Mouse (Mus musculus) hindbrain, embryonic 13.5 days (tissue): ENCODE measurements around the gene Ift57. TPM values are rescaled to one million over a fixed set of nuclear protein-coding genes. Genes with fewer than 3 reads are reported as not detected.
A peak's percentile ranks its signal among the peaks of the same experiment; 100 is the strongest.

ENCODE experiments used
- ATAC-seq: fragments of 200-750 bp; cut with Nextera tagmentation; 2 replicates; pipeline ENCODE4 v1.8.0; 2017; ENCODE audit warnings: moderate TSS enrichment; ENCODE audit not compliant: low FRiP score
- H3K27ac ChIP-seq: fragments of 300-500 bp; sonication (generic); 2 replicates; pipeline ENCODE4 v1.5.1; 2015; ENCODE audit warnings: inconsistent platforms, mild to moderate bottlenecking, moderate library complexity
- H3K27me3 ChIP-seq: fragments of 300-500 bp; sonication (generic); 2 replicates; pipeline ENCODE4 v1.6.1; 2015; ENCODE audit warnings: mild to moderate bottlenecking, inconsistent platforms
- H3K36me3 ChIP-seq: fragments of 300-500 bp; sonication (generic); 2 replicates; pipeline ENCODE4 v1.6.1; 2015; ENCODE audit warnings: mild to moderate bottlenecking, inconsistent platforms
- H3K4me1 ChIP-seq: fragments of 300-500 bp; sonication (generic); replicated peaks from 2 replicates; pipeline ENCODE4 v1.6.1; 2015; ENCODE audit warnings: inconsistent platforms
- H3K4me2 ChIP-seq: fragments of 300-500 bp; sonication (generic); 2 replicates; pipeline ENCODE4 v1.6.1; 2015; ENCODE audit warnings: inconsistent platforms, mild to moderate bottlenecking, moderate library complexity
- H3K4me3 ChIP-seq: fragments of 300-500 bp; sonication (generic); 2 replicates; pipeline ENCODE4 v1.5.1; 2015; ENCODE audit warnings: mild to moderate bottlenecking, inconsistent platforms
- H3K9ac ChIP-seq: fragments of 300-500 bp; sonication (generic); 2 replicates; pipeline ENCODE4 v1.6.1; 2015; ENCODE audit warnings: mild to moderate bottlenecking, inconsistent platforms
- H3K9me3 ChIP-seq: fragments of 300-500 bp; sonication (generic); 2 replicates; pipeline ENCODE4 v1.6.1; 2016; ENCODE audit warnings: inconsistent platforms
- WGBS: fragments of 180-500 bp; shearing (Covaris S2); methylation state at CpG from one replicate; pipeline ENCODE4 v1.1.7; 2015; 5-methylcytosine and 5-hydroxymethylcytosine counted together
- polyA plus RNA-seq: library from polyadenylated mRNA; unstranded; fragments of >200 nt; fragmentation: Nextera tagmentation; extraction: Ambion mirVana; gene quantifications from 2 replicates; pipeline ENCODE4 v1.2.1, GENCODE M21; 2015

The Ift57 gene
- 41.5 and 43.5 TPM in 2 replicates for polyA plus RNA-seq

DNA sequence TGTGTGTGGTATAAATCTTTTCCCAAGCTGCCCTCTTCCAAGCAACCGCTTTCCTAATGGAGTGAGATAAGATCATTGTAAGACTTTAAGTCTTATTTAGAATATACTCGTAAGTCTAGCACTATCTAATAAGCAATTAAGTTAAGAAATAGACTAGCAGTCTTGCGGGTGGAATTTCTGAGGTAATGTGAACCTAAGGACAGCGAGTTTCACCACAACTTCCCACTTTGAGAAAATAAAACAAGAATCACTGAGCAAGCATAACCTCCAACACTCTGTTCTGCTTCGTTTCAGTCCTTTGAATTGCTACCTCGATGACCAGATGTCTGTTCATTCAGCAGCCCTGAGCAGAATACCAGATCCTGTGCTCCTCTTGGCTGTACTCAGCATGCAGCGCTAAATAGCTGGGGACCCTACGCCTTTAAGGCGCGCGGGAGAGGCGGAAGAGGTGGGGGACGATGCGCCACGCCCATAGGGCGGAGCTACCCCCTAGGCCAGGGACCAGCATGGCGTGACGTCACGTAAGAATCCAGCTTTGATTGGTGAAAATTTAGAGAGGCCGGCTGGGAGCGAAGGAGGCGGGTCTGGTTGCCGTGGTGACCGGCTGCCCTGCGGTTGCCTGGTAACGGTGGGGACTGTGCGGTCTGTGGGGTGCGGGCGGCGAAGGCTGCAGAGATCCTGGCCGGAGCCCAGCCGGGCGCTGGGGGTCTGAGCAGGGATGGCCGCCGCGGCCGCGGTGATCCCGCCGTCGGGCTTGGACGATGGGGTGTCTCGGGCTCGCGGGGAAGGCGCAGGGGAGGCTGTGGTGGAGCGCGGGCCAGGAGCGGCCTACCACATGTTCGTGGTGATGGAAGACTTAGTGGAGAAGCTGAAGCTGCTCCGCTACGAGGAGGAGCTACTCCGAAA, at the start of gene Ift57:
Gene Ift57 (plus strand): TSS at position 614 of the 906 bp plus-strand sequence.
- Histone ChIP-seq H3K27ac (peak within 1 kb of the TSS; percentile 85), H3K36me3 (no peaks in the 10 kb centered on the region), H3K4me3 (peak within 1 kb of the TSS; percentile 71), H3K27me3 (no peaks in the 10 kb centered on the region), H3K4me1 (peaks cover 27% of the 10 kb centered on the region), H3K4me2 (peak within 1 kb of the TSS; percentile 72), H3K9me3 (no peaks in the 10 kb centered on the region), H3K9ac (peak within 1 kb of the TSS; percentile 78)
- peak; percentile 100 for ATAC-seq
- 3% methylated on average over 52 of the region's 53 CpGs for WGBS

DNA sequence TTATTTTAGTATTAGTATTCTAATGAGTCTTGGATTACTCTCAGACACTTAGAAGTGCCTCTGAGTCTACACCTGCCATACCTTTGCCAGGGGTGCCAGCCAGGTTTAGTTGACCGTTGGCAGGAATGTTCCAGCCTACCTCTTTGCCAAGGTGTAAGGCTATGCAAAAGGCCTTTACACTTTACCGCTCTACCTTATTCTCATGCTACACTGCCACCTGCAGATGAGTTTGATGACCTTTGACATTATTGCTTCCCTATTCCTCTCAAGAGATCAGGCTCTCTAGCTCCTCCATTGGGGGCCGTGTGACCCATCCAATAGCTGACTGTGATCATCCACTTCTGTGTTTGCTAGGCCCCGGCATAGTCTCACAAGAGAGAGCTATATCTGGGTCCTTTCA, 41.9 kb upstream of the Ift57 start:
- Histone ChIP-seq H3K27me3 (no peaks in the 10 kb centered on the region), H3K4me3 (no peak overlapping the region), H3K4me1 (no peaks in the 10 kb centered on the region), H3K4me2 (no peak overlapping the region), H3K36me3 (no peaks in the 10 kb centered on the region), H3K9ac (no peak overlapping the region), H3K27ac (no peak overlapping the region), H3K9me3 (no peaks in the 10 kb centered on the region)
- 89% methylated on average over 4 of the region's 4 CpGs for WGBS
- ATAC-seq = no peak

DNA sequence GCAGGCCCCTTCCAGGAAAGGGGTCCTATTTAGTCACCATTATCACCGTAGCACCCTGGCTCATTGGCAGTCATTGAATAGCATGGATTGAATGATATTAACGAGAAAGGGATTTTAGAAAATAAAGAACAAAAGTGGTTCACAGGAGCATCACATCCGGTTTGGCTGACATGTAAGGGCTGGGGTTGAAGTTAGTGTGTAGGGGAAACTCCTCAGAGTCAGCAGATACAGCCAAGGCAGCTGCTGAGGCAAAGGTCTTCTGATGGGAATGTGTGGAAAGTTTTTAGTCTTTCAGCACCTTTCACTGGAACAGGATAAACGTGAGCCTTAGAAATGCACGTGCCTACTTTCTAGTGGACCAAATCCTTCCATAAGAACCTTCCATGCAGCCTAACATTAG, 41.0 kb upstream of the Ift57 start:
- H3K36me3 ChIP-seq = no peaks in the 10 kb centered on the region
- no peak for ATAC-seq
- H3K9ac ChIP-seq = no peak overlapping the region
- H3K27me3 ChIP-seq = no peaks in the 10 kb centered on the region
- no peak overlapping the region for H3K4me2 ChIP-seq
- H3K27ac ChIP-seq = no peak overlapping the region
- WGBS = 79% methylated on average over 5 of the region's 5 CpGs
- H3K4me1 ChIP-seq = no peaks in the 10 kb centered on the region
- no peak overlapping the region for H3K4me3 ChIP-seq
- H3K9me3 ChIP-seq = no peaks in the 10 kb centered on the region

DNA sequence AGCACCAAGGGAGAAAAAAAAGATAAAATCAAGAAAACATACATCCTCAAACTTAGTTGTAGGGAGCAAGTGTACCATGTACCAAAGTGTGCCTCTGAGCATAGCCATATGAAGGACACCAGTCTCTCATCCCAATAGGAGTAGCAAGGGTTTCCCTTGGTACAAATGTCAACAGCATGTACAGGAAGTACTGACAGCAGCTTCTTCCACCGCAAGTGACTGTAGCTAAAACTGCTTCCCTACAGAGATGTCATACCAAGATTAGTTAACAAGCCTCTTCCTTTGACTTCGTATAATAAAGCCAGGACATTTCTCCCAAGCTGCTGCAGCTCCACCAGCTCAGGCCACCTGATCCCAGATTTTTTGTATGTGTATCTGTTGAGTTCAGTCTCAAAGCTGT, 39.9 kb upstream of the Ift57 start:
- Histone ChIP-seq H3K27me3 (no peaks in the 10 kb centered on the region), H3K4me3 (no peak overlapping the region), H3K9me3 (no peaks in the 10 kb centered on the region), H3K36me3 (no peaks in the 10 kb centered on the region), H3K9ac (no peak overlapping the region), H3K4me2 (no peak overlapping the region), H3K4me1 (no peaks in the 10 kb centered on the region), H3K27ac (no peak overlapping the region)
- ATAC-seq = no peak
- 79% methylated on average over 2 of the region's 2 CpGs for WGBS

DNA sequence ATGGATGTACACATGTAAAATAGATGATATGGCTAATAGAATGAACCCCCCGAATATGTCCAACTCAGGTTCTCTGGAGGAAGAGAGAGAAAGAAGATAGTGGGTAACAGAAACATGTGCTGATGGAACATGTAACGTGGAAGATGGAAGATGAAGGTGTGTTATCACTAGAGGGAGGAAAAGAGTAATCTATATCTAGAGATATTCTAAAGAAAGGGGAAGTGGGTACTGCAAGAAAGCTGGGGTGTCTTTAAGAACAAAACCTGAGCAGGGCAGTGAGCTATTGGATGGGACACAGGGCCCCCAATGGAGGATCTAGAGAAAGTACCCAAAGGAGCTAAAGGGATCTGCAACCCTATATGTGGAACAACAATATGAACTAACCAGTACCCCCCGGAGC, 38.9 kb upstream of the Ift57 start:
- Histone ChIP-seq H3K4me3 (no peak overlapping the region), H3K4me1 (no peaks in the 10 kb centered on the region), H3K9ac (no peak overlapping the region), H3K4me2 (no peak overlapping the region), H3K27me3 (no peaks in the 10 kb centered on the region), H3K36me3 (no peaks in the 10 kb centered on the region), H3K27ac (no peak overlapping the region), H3K9me3 (no peaks in the 10 kb centered on the region)
- no peak for ATAC-seq
- WGBS = 96% methylated on average over 3 of the region's 3 CpGs

DNA sequence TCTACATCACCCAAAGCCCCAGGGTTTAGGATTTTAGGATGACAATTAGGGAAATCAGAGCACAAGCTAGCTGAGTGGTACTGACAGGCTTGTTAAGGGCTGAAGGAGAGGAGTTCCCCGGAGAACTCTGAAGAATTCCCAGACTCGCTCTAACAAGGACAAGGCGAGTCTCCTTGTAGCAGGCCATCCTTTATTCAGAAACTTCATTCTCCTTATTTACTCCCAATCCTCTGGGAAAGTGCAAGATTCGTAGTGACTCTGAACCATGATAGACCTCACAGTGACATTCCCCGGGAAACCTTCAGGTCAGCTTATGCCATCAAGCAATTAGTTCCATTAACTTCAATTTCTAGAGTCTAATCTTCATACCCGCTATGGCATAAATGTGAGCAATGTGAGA, 36.8 kb upstream of the Ift57 start:
- H3K9ac ChIP-seq = no peak overlapping the region
- WGBS = 89% methylated on average over 6 of the region's 6 CpGs

DNA sequence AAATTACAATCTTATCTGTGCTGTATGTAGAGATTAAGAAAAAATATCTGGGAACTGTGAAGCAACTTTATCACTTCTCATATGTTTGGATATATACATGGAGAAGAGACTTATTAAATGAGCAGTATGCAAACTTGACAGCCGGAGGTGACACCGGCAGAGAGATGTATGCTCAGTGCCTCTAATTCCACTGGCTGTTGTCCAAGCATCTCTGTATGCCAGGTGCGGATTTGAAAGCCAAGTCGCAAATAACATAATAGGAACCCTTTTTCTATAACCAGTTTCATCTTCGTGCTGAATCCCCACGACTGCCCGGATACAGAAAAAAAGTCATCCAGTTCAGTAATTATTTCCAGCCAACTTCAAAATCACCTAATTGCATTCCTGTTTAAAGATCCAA, 34.4 kb upstream of the Ift57 start:
- ATAC-seq = no peak
- 83% methylated on average over 7 of the region's 7 CpGs for WGBS

More for the DNA sequence above, 36.8 kb upstream of the Ift57 start:
- no peaks in the 10 kb centered on the region for H3K36me3 ChIP-seq
- H3K27ac ChIP-seq = no peak overlapping the region
- no peak overlapping the region for H3K4me3 ChIP-seq
- no peaks in the 10 kb centered on the region for H3K4me1 ChIP-seq
- no peaks in the 10 kb centered on the region for H3K27me3 ChIP-seq
- ATAC-seq = no peak
- no peak overlapping the region for H3K4me2 ChIP-seq
- H3K9me3 ChIP-seq = no peaks in the 10 kb centered on the region

DNA sequence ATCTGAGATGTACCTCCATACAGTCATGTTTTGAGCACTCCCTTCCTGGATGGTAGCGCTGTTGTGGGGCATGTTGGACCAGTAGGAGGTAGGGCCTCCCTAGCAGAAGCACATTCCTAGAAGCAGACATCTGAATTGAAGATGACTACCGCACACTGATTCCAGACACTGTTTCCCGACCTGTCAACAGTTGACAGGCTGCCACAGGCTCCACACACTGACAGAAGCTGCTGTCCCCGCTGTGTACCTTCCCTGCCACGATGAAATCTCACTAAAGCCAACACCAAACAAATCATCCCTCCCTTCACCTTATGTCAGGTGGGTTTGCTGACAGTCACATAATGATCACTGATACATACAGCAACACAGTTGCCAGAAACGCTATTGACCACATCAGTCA, 19.4 kb upstream of the Ift57 start:
- Histone ChIP-seq H3K4me2 (no peak overlapping the region), H3K36me3 (no peaks in the 10 kb centered on the region), H3K27ac (no peak overlapping the region), H3K9ac (no peak overlapping the region), H3K4me1 (no peaks in the 10 kb centered on the region), H3K4me3 (no peak overlapping the region), H3K27me3 (no peaks in the 10 kb centered on the region), H3K9me3 (no peaks in the 10 kb centered on the region)
- ATAC-seq = no peak
- WGBS = 82% methylated on average over 6 of the region's 6 CpGs

More for the DNA sequence above, 34.4 kb upstream of the Ift57 start:
- no peak overlapping the region for H3K27ac ChIP-seq
- no peaks in the 10 kb centered on the region for H3K27me3 ChIP-seq
- no peak overlapping the region for H3K4me3 ChIP-seq
- no peak overlapping the region for H3K9ac ChIP-seq
- H3K9me3 ChIP-seq = no peaks in the 10 kb centered on the region
- H3K36me3 ChIP-seq = no peaks in the 10 kb centered on the region
- H3K4me1 ChIP-seq = no peaks in the 10 kb centered on the region
- no peak overlapping the region for H3K4me2 ChIP-seq

DNA sequence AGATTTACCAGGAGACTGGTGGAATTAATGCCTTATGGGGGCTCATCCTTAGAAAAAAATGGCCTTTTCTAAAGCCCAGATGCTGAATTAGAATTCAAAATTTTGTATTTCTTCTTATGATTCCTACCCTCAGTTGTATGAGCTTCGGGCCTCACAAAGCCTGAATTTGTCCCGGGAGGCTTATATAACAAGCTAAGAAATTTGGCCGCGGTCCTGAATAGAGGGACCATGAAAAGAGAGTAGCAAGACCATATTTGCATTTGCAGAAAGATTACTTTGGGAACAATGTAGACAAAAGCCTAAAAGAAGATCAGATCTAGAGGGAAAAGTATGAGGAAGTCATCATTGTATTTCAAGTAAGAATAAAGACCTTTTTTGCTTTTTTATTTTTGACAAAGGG, 14.1 kb upstream of the Ift57 start:
- no peaks in the 10 kb centered on the region for H3K9me3 ChIP-seq
- no peak overlapping the region for H3K9ac ChIP-seq
- whole genome bisulfite sequencing = 33% methylated on average over 4 of the region's 4 CpGs
- no peak overlapping the region for H3K4me2 ChIP-seq
- ATAC-seq = no peak
- H3K27me3 ChIP-seq = no peaks in the 10 kb centered on the region
- no peaks in the 10 kb centered on the region for H3K36me3 ChIP-seq
- no peaks in the 10 kb centered on the region for H3K4me1 ChIP-seq
- no peak overlapping the region for H3K4me3 ChIP-seq
- H3K27ac ChIP-seq = no peak overlapping the region

DNA sequence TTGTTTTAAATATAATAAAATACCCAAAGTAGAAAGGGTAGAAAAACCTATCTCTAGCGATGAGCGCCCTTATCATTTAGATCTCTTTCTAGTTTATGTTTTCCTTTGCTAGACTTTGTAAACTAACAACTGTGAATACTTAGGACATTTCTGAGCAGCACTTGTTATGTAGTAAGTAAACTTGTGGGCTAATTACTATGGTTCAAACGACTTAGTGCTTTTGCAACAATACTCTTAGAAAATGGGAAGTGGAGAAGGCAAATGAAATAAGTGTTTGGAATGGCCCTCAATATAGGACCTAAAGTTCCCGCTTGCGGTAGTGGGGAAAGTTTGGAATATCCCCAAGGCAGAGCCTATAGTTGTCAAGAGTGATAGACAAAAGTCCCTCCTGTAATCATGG, 788 bp downstream of the Ift57 start:
- H3K9ac ChIP-seq = peak overlapping the region; percentile 78
- no peaks in the 10 kb centered on the region for H3K36me3 ChIP-seq
- H3K9me3 ChIP-seq = no peaks in the 10 kb centered on the region
- H3K4me2 ChIP-seq = peak overlapping the region; percentile 72
- peaks cover 27% of the 10 kb centered on the region for H3K4me1 ChIP-seq
- ATAC-seq = no peak
- H3K27me3 ChIP-seq = no peaks in the 10 kb centered on the region
- peak overlapping the region; percentile 71 for H3K4me3 ChIP-seq
- WGBS = 39% methylated on average over 5 of the region's 5 CpGs
- H3K27ac ChIP-seq = no peak overlapping the region

DNA sequence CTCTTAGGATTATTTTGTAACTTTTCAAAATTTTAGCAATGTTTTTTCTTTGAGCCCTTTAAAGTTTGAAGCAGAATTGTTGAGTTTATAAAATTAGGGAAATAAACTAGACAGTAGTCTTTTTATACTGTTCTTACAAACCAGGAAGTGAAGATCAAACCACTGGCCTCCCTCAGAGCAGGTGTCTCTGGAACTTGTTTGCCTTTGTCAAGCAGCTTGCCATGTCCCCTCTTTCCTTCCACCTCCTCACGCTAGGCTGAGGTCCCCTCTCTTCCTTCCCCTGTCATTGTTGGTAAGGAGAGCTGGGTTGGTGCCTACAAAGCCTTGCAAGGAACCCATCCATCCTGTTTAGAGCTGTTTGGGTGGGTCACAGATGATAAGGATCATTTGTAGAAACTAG, 9.0 kb downstream of the Ift57 start:
- Histone ChIP-seq H3K36me3 (peaks cover 16% of the 10 kb centered on the region), H3K27ac (no peak overlapping the region), H3K9me3 (no peaks in the 10 kb centered on the region), H3K9ac (no peak overlapping the region), H3K4me3 (no peak overlapping the region), H3K27me3 (no peaks in the 10 kb centered on the region), H3K4me2 (no peak overlapping the region), H3K4me1 (no peaks in the 10 kb centered on the region)
- no peak for ATAC-seq
- WGBS = 53% methylated on average over 1 of the region's 1 CpGs

DNA sequence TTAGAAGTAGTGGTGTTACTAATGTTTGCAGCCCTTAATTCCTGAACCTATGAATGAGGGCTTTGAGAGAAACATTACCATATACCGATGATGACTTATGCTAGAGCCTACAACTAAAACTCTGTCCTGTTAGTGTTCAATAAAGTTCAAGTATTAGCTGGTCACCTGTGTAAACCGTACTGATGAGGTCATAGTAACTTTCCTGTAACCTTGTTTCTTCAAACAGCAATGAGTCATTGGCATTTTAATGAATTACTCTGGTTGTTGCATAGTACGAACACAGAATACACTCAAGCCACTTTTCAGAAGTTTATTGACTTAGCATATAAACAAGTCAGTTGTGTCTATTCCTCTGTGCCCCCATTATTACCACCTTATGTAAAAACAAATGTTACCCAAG, 11.2 kb downstream of the Ift57 start:
- H3K27me3 ChIP-seq = no peaks in the 10 kb centered on the region
- no peak overlapping the region for H3K27ac ChIP-seq
- no peak for ATAC-seq
- peaks cover 16% of the 10 kb centered on the region for H3K36me3 ChIP-seq
- no peak overlapping the region for H3K9ac ChIP-seq
- H3K9me3 ChIP-seq = no peaks in the 10 kb centered on the region
- H3K4me1 ChIP-seq = no peaks in the 10 kb centered on the region
- H3K4me2 ChIP-seq = no peak overlapping the region
- no peak overlapping the region for H3K4me3 ChIP-seq
- 96% methylated on average over 3 of the region's 3 CpGs for WGBS

DNA sequence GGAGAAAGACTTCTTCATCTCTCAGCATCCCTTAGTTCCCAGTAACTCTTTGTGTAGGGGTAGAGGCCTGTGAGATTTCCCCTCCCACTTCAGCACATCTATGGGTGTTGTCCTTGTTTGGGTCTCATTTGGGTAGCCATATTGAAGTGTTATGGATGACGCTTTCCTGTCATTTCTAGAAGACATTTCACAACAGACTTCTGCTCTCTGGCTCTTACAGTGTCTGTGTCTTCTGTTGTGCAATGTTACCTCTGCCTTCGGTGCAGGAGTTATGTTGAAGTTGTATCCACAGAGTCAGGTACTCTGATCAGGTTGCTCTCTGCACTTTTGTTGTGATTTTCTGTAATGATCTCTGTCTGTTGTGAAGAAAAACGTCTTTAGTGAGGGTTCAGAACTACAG, 14.3 kb downstream of the Ift57 start:
- Histone ChIP-seq H3K9ac (no peak overlapping the region), H3K4me2 (no peak overlapping the region), H3K27me3 (no peaks in the 10 kb centered on the region), H3K36me3 (peaks cover 13% of the 10 kb centered on the region), H3K4me1 (no peaks in the 10 kb centered on the region), H3K27ac (no peak overlapping the region), H3K4me3 (no peak overlapping the region), H3K9me3 (no peaks in the 10 kb centered on the region)
- ATAC-seq = no peak
- WGBS = 87% methylated on average over 3 of the region's 3 CpGs
